Mouse (Mus musculus) liver, adult (tissue): Measurements from ENCODE around the gene Nolc1.

ENCODE experiments used
- GATA4 ChIP-seq: IDR thresholded peaks from 2 replicates; pipeline ENCODE4 v1.6.1; 2014; ENCODE audit warnings: mild to moderate bottlenecking, low read length; ENCODE audit not compliant: insufficient replicate concordance

The Nolc1 gene

GRCm38 (mm10) chr19:46055752-46056387 is 19.8 kb upstream of the Nolc1 start:
- TF ChIP-seq GATA4 = no peak

- TF ChIP-seq GATA4 = peak; percentile 86; the same call in 1 of the 2 replicates
Measured at GRCm38 (mm10) chr19:46056388-46056946, 19.2 kb upstream of the Nolc1 start.

GRCm38 (mm10) chr19:46056947-46057607 is 18.6 kb upstream of the Nolc1 start:
- no peak for TF ChIP-seq GATA4

- no peak for TF ChIP-seq GATA4
Measured at GRCm38 (mm10) chr19:46058466-46058865, 17.2 kb upstream of the Nolc1 start.

- no peak for TF ChIP-seq GATA4
Measured at GRCm38 (mm10) chr19:46060845-46061244, 14.8 kb upstream of the Nolc1 start.

GRCm38 (mm10) chr19:46068054-46068453 is 7.6 kb upstream of the Nolc1 start:
- no peak for TF ChIP-seq GATA4

GRCm38 (mm10) chr19:46073285-46073684 is 2.4 kb upstream of the Nolc1 start:
- TF ChIP-seq GATA4 = no peak

GRCm38 (mm10) chr19:46074266-46074665 is 1.4 kb upstream of the Nolc1 start:
- no peak for TF ChIP-seq GATA4

- no peak for TF ChIP-seq GATA4
Measured at GRCm38 (mm10) chr19:46078535-46078934, 2.9 kb downstream of the Nolc1 start.

- no peak for TF ChIP-seq GATA4
Measured at GRCm38 (mm10) chr19:46085185-46085584, 9.5 kb downstream of the Nolc1 start.

GRCm38 (mm10) chr19:46086337-46086736 is 10.7 kb downstream of the Nolc1 start:
- no peak for TF ChIP-seq GATA4

- TF ChIP-seq GATA4 = no peak
Measured at GRCm38 (mm10) chr19:46087871-46088270, 12.2 kb downstream of the Nolc1 start.

GRCm38 (mm10) chr19:46091641-46092040 is 16.0 kb downstream of the Nolc1 start:
- peak; percentile 13; the same call in 1 of the 2 replicates for TF ChIP-seq GATA4

- no peak for TF ChIP-seq GATA4
Measured at GRCm38 (mm10) chr19:46094144-46094543, 18.5 kb downstream of the Nolc1 start.

GRCm38 (mm10) chr19:46095291-46095690 is 19.6 kb downstream of the Nolc1 start:
- no peak for TF ChIP-seq GATA4

- TF ChIP-seq GATA4 = no peak
Measured at GRCm38 (mm10) chr19:46096396-46096795, 20.7 kb downstream of the Nolc1 start.
